Mouse (Mus musculus): ENCODE results near the gene Tomm70a.

DNA sequence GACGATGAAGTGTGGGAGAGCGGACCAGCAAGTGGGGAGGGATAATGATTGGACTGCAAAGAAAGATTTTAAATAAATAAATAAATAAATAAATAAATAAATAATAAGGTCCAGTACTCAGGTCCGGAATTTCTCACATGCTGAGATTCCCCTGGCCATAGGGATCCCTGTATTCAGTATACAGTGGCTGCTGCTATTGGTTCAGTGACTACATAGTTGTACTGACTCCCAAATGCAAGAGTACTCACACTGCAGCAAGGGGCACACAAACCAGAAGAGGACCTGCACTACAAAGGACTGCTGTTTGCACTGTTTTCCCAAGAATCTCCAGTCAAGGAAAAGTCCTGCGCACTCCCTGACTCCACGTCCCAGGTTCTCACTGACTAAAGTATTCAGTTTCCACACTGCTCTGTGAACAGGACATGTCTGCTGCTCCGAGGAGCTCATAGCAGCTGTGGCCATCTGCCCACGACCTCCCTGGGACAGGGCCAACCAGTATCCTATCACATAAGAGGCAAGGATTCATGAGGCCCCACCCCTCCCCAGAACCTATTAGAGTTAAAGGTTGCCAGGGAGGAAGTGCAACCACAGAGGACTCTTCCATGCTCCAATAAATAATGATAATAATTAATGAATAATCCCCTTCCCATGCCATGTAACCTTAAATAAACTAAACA, 22.9 kb upstream of the Tomm70a start:
- no peak for TF ChIP-seq CTCF (IDR thresholded peaks at IDR 0.05; ENCODE audit: insufficient read depth, low read length)
- no peak for TF ChIP-seq POLR2A (IDR thresholded peaks at IDR 0.05; ENCODE audit: borderline replicate concordance, extremely low read depth, low read depth, low read length)

Data from lung, adult 2 months (tissue).